Mouse (Mus musculus) c-Kit-positive CD71-negative TER-119-negative erythroid progenitor cells, embryonic 14.5 days (primary cell): ENCODE results near the gene Mbtd1.
"Not testable (repeated sequence)": the region's sequence is repeated elsewhere in the genome, so short reads cannot be mapped to it uniquely, and the experiment has no call there.

Source experiments
- DNase-seq: peaks from one replicate; pipeline ENCODE4 v3.0.0-alpha.2; 2013; ENCODE audit warnings: low read depth

Mbtd1 gene

GRCm38 (mm10) chr11:93885572-93886410 is at the start of gene Mbtd1, which contains the start of gene Utp18:
TSS of gene Mbtd1 (plus strand) at chr11:93885852.
TSS of gene Utp18 (minus strand) at chr11:93885766.
- DNase-seq = peak; percentile 90

- no peak for DNase-seq
Observed at GRCm38 (mm10) chr11:93847342-93847741, 38.3 kb upstream of the Mbtd1 start.

- DNase-seq = no peak
Observed at GRCm38 (mm10) chr11:93852546-93852945, 33.1 kb upstream of the Mbtd1 start.

- peak; percentile 64 for DNase-seq
Observed at GRCm38 (mm10) chr11:93856284-93856955, 29.2 kb upstream of the Mbtd1 start.

GRCm38 (mm10) chr11:93860540-93861172 is 25.0 kb upstream of the Mbtd1 start:
- no peak for DNase-seq

- DNase-seq = no peak
Observed at GRCm38 (mm10) chr11:93861193-93861592, 24.5 kb upstream of the Mbtd1 start.

GRCm38 (mm10) chr11:93862045-93862623 is 23.5 kb upstream of the Mbtd1 start:
- no peak for DNase-seq

GRCm38 (mm10) chr11:93862638-93863037 is 23.0 kb upstream of the Mbtd1 start:
- DNase-seq = no peak

- DNase-seq = no peak
Observed at GRCm38 (mm10) chr11:93884068-93884467, 1.6 kb upstream of the Mbtd1 start.

- DNase-seq = peak; percentile 58
Observed at GRCm38 (mm10) chr11:93884901-93885571, 616 bp upstream of the Mbtd1 start.

GRCm38 (mm10) chr11:93886411-93887079 is 893 bp downstream of the Mbtd1 start:
- peak; percentile 49 for DNase-seq

GRCm38 (mm10) chr11:93887080-93887447 is 1.4 kb downstream of the Mbtd1 start:
- no peak for DNase-seq

- DNase-seq = no peak
Observed at GRCm38 (mm10) chr11:93897732-93898131, 12.1 kb downstream of the Mbtd1 start.

- no peak for DNase-seq
Observed at GRCm38 (mm10) chr11:93906834-93907233, 21.2 kb downstream of the Mbtd1 start.

- no peak for DNase-seq
Observed at GRCm38 (mm10) chr11:93907839-93908238, 22.2 kb downstream of the Mbtd1 start.

GRCm38 (mm10) chr11:93908829-93909228 is 23.2 kb downstream of the Mbtd1 start:
- DNase-seq = no peak

- DNase-seq = no peak
Observed at GRCm38 (mm10) chr11:93911603-93912002, 26.0 kb downstream of the Mbtd1 start.

GRCm38 (mm10) chr11:93915019-93915418 is 29.4 kb downstream of the Mbtd1 start:
- not testable (repeated sequence) for DNase-seq

- DNase-seq = no peak
Observed at GRCm38 (mm10) chr11:93929106-93929505, 43.5 kb downstream of the Mbtd1 start.

GRCm38 (mm10) chr11:93940906-93941305 is 55.3 kb downstream of the Mbtd1 start:
- DNase-seq = no peak

- DNase-seq = no peak
Observed at GRCm38 (mm10) chr11:93944986-93945385, 59.3 kb downstream of the Mbtd1 start.
